Mouse (Mus musculus) olfactory bulb, adult 2 months (tissue): ENCODE measurements at regions not wholly inside any gene's neighbourhood (a gene's known extent, or its start where the extent isn't known, plus 50 kb on each side); places are given as distances from the start of the nearest gene placed in this dataset.

Source experiments
- CTCF ChIP-seq: fragments of 200-500 bp; IDR thresholded peaks from 2 replicates; pipeline ENCODE4 v1.5.1; 2012; ENCODE audit warnings: low read depth, mild to moderate bottlenecking, low read length, moderate library complexity; ENCODE audit not compliant: insufficient read depth
- POLR2A ChIP-seq: fragments of 200-500 bp; IDR thresholded peaks from 2 replicates; pipeline ENCODE4 v1.6.1; 2012; ENCODE audit warnings: mild to moderate bottlenecking, low read depth, low read length, moderate library complexity; ENCODE audit not compliant: insufficient read depth

- TF ChIP-seq CTCF, result no peak
- no peak for TF ChIP-seq POLR2A
These were observed 324.4 kb upstream of the Thbs1 start for GRCm38 (mm10) chr2:117787321-117787720.
